Mouse (Mus musculus) testis, adult 2 months (tissue): Measurements from ENCODE around the gene Slc4a1.

ENCODE experiments used
- CTCF ChIP-seq: fragments of 200-500 bp; IDR thresholded peaks from 2 replicates; pipeline ENCODE4 v1.5.1; 2012; ENCODE audit warnings: low read depth, mild to moderate bottlenecking, inconsistent platforms, low read length, moderate library complexity; ENCODE audit not compliant: control insufficient read depth, insufficient read depth, insufficient replicate concordance
- POLR2A ChIP-seq: fragments of 200-500 bp; IDR thresholded peaks from 2 replicates; pipeline ENCODE4 v1.6.1; 2012; ENCODE audit warnings: low read depth, mild to moderate bottlenecking, inconsistent platforms, low read length, moderate library complexity; ENCODE audit not compliant: control insufficient read depth

GRCm38 (mm10) chr11:102413059-102413458 is 47.1 kb upstream of the Slc4a1 start:
- TF ChIP-seq POLR2A, result no peak
- no peak for TF ChIP-seq CTCF
